In genomic region chr3:39669145-39669544, GRCm38 (mm10) we compare ENCODE assay signal across 30 mouse cellular contexts.
"Had no signal": no experiment of that assay in that cellular context is flagged by ENCODE, and none has a peak within 500 bp of the region (broad histone marks: within the 10 kb centered on the region; RNA-seq: fewer than 3 reads in every experiment).

No protein-coding gene starts in this region.

- H3K27ac ChIP-seq: left cerebral cortex, adult 2 months; limb, embryonic 10.5 days; limb, embryonic 12.5 days; limb, embryonic 13.5 days; limb, embryonic 15.5 days; liver, embryonic 12.5 days; liver, embryonic 13.5 days; liver, embryonic 14.5 days; liver, embryonic 15.5 days; lung, embryonic 15.5 days; macrophage; midbrain, embryonic 10.5 days; midbrain, embryonic 12.5 days; midbrain, embryonic 13.5 days; midbrain, embryonic 15.5 days; neural tube, embryonic 12.5 days had no signal

- DNase-seq: layer of hippocampus, postnatal 36 days; left cerebral cortex, postnatal 4 days; liver; liver, embryonic 13.5 days; liver, postnatal 0 days; lung, adult 18-20 months; lung, adult 2 months; lung, postnatal 10 days; lung, postnatal 4 days; midbrain, embryonic 14.5 days had no signal

- H3K27me3 ChIP-seq: limb, embryonic 12.5 days; limb, embryonic 13.5 days; limb, embryonic 15.5 days; liver, embryonic 12.5 days; liver, embryonic 13.5 days; liver, embryonic 15.5 days; lung, embryonic 15.5 days; megakaryocyte, embryonic 14.5 days; midbrain, embryonic 12.5 days; midbrain, embryonic 13.5 days; midbrain, embryonic 15.5 days; neural tube, embryonic 12.5 days had no signal

- ATAC-seq: liver, embryonic 12.5 days; liver, postnatal 0 days; midbrain, embryonic 13.5 days; midbrain, embryonic 15.5 days; midbrain, embryonic 16.5 days had no signal

- H3K36me3 ChIP-seq: limb, embryonic 10.5 days; limb, embryonic 12.5 days; limb, embryonic 13.5 days; limb, embryonic 15.5 days; liver, embryonic 12.5 days; liver, embryonic 13.5 days; liver, embryonic 15.5 days; lung, embryonic 15.5 days; midbrain, embryonic 10.5 days; midbrain, embryonic 12.5 days; midbrain, embryonic 13.5 days; midbrain, embryonic 15.5 days; neural tube, embryonic 12.5 days had no signal

- H3K4me2 ChIP-seq: limb, embryonic 12.5 days; limb, embryonic 13.5 days; limb, embryonic 15.5 days; liver, embryonic 11.5 days; liver, embryonic 12.5 days; liver, embryonic 13.5 days; liver, embryonic 15.5 days; lung, embryonic 15.5 days; midbrain, embryonic 11.5 days; midbrain, embryonic 12.5 days; midbrain, embryonic 13.5 days; midbrain, embryonic 15.5 days; neural tube, embryonic 12.5 days had no signal

- H3K9me3 ChIP-seq: limb, embryonic 10.5 days; limb, embryonic 12.5 days; limb, embryonic 13.5 days; limb, embryonic 15.5 days; liver, embryonic 12.5 days; liver, embryonic 13.5 days; liver, embryonic 15.5 days; lung, embryonic 15.5 days; midbrain, embryonic 10.5 days; midbrain, embryonic 12.5 days; midbrain, embryonic 13.5 days; midbrain, embryonic 15.5 days; neural tube, embryonic 12.5 days had no signal

- H3K4me1 ChIP-seq: liver, embryonic 12.5 days; liver, embryonic 13.5 days; liver, embryonic 15.5 days; megakaryocyte, embryonic 14.5 days; midbrain, embryonic 10.5 days; midbrain, embryonic 13.5 days; midbrain, embryonic 15.5 days; neural tube, embryonic 12.5 days had no signal

- H3K9ac ChIP-seq: limb, embryonic 12.5 days; limb, embryonic 13.5 days; limb, embryonic 15.5 days; liver, embryonic 12.5 days; liver, embryonic 13.5 days; liver, embryonic 14.5 days; liver, embryonic 15.5 days; liver, postnatal 0 days; lung, embryonic 15.5 days; midbrain, embryonic 12.5 days; midbrain, embryonic 13.5 days; midbrain, embryonic 15.5 days; neural tube, embryonic 12.5 days had no signal

- H3K4me3 ChIP-seq: left cerebral cortex, adult 2 months; limb, embryonic 10.5 days; limb, embryonic 12.5 days; limb, embryonic 13.5 days; limb, embryonic 15.5 days; liver, embryonic 12.5 days; liver, embryonic 13.5 days; liver, embryonic 15.5 days; lung, embryonic 15.5 days; megakaryocyte, embryonic 14.5 days; midbrain, embryonic 10.5 days; midbrain, embryonic 12.5 days; midbrain, embryonic 13.5 days; midbrain, embryonic 15.5 days; myocyte; neural tube, embryonic 12.5 days had no signal
